Mouse (Mus musculus) stomach, embryonic 16.5 days (tissue): Measurements from ENCODE around the gene Capn3. TPM values are rescaled to one million over a fixed set of nuclear protein-coding genes. Genes with fewer than 3 reads are reported as not detected.

Source experiments
- ATAC-seq: fragments of 200-750 bp; cut with Nextera tagmentation; 2 replicates; pipeline ENCODE4 v1.8.0; 2017; ENCODE audit warnings: moderate number of reproducible peaks, moderate TSS enrichment; ENCODE audit not compliant: insufficient read depth, low FRiP score
- H3K27ac ChIP-seq: fragments of 300-500 bp; sonication (generic); 2 replicates; pipeline ENCODE4 v1.5.1; 2014; ENCODE audit warnings: low read length
- H3K27me3 ChIP-seq: fragments of 300-500 bp; sonication (generic); 2 replicates; pipeline ENCODE4 v1.6.1; 2014; ENCODE audit warnings: low read length, control low read depth, mixed read lengths; ENCODE audit not compliant: control insufficient read depth, insufficient read depth
- H3K36me3 ChIP-seq: fragments of 300-500 bp; sonication (generic); 2 replicates; pipeline ENCODE4 v1.6.1; 2014; ENCODE audit warnings: low read length; ENCODE audit not compliant: control insufficient read depth, insufficient read depth
- H3K4me1 ChIP-seq: fragments of 300-500 bp; sonication (generic); 2 replicates; pipeline ENCODE4 v1.6.1; 2014; ENCODE audit warnings: low read length, control low read depth, mixed read lengths; ENCODE audit not compliant: control insufficient read depth, insufficient read depth
- H3K4me2 ChIP-seq: fragments of 300-500 bp; sonication (generic); 2 replicates; pipeline ENCODE4 v1.6.1; 2014; ENCODE audit warnings: low read depth, low read length, mixed read lengths
- H3K4me3 ChIP-seq: fragments of 300-500 bp; sonication (generic); replicated peaks from 2 replicates; pipeline ENCODE4 v1.5.1; 2014; ENCODE audit warnings: mild to moderate bottlenecking, low read length
- H3K9ac ChIP-seq: fragments of 300-500 bp; sonication (generic); 2 replicates; pipeline ENCODE4 v1.6.1; 2014; ENCODE audit warnings: low read length
- H3K9me3 ChIP-seq: fragments of 300-500 bp; sonication (generic); replicated peaks from 2 replicates; pipeline ENCODE4 v1.6.1; 2016; ENCODE audit warnings: low read length, control low read depth; ENCODE audit not compliant: control insufficient read depth
- WGBS: fragments of 180-500 bp; shearing (Covaris S2); extraction: QIAGEN DNeasy Blood & Tissue Kit; methylation state at CpG from one replicate; pipeline ENCODE4 v1.1.7; 2014; 5-methylcytosine and 5-hydroxymethylcytosine counted together
- polyA plus RNA-seq: library from polyadenylated mRNA; unstranded; fragments of >200 nt; fragmentation: Nextera tagmentation; extraction: Ambion mirVana; gene quantifications from 2 replicates; pipeline ENCODE4 v1.2.1, GENCODE M21; 2015

Gene Capn3
- polyA plus RNA-seq: 0.92 and 1.3 TPM in 2 replicates

DNA sequence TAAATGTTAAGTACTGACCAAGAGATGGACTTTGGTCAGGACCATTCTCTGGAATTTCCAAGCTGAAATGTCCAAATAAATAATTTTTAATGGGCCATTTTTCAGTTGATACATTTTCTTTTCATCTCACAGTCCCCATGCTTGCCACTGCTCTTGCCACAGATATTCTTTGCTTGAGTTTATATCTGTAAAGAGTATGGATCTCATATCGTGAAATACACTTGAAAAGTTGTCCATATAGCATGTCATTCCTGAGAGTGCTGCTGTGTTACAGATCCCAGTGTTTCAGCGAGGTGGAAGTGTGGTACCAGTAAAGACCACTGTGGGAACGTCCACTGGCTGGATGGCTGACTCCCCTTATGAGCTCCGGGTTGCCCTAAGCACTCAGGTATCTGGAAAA, at the start of gene Capn3:
Capn3 (plus strand) TSS at position 301 of the 400 bp plus-strand sequence.
- 70% methylated on average over 4 of the region's 4 CpGs for WGBS

DNA sequence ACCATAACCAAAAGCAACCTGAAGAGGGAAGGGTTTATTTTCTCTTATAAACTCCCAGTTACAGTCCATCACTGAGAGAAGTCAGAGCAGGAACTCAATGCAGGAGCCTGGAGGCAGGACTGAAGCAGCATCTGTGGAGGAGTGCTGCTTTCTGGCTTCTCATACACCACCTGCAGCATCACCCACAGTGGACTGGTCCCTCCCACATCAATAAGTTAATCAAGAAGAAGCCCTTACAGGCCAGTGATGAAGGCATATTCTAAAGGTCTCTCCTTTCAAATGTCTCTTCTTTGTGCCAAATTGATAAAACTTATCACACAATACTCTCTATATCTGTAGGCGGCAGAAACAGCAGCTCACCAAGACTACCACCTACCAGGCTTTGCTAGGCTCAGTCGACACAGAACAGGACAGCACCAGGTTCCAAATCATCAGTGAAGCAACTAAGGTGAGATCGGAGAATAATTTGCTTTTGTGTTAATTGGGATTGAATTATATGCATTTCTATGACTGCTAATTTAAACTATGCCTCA, 44.7 kb upstream of the Capn3 start:
- Histone ChIP-seq H3K9ac (no peak overlapping the region), H3K9me3 (no peaks in the 10 kb centered on the region), H3K27ac (no peak overlapping the region), H3K4me3 (no peak overlapping the region), H3K27me3 (no peaks in the 10 kb centered on the region), H3K36me3 (no peaks in the 10 kb centered on the region), H3K4me1 (no peaks in the 10 kb centered on the region), H3K4me2 (no peak overlapping the region)
- WGBS: 95% methylated on average over 3 of the region's 3 CpGs
- ATAC-seq: no peak

More for the DNA sequence above, at the start of gene Capn3:
- no peaks in the 10 kb centered on the region for H3K27me3 ChIP-seq
- no peak within 1 kb of the TSS for H3K4me3 ChIP-seq
- H3K4me2 ChIP-seq: no peak within 1 kb of the TSS
- no peak within 1 kb of the TSS for H3K9ac ChIP-seq
- H3K4me1 ChIP-seq: no peaks in the 10 kb centered on the region
- no peak for ATAC-seq
- no peak within 1 kb of the TSS for H3K27ac ChIP-seq
- H3K36me3 ChIP-seq: no peaks in the 10 kb centered on the region
- no peaks in the 10 kb centered on the region for H3K9me3 ChIP-seq

DNA sequence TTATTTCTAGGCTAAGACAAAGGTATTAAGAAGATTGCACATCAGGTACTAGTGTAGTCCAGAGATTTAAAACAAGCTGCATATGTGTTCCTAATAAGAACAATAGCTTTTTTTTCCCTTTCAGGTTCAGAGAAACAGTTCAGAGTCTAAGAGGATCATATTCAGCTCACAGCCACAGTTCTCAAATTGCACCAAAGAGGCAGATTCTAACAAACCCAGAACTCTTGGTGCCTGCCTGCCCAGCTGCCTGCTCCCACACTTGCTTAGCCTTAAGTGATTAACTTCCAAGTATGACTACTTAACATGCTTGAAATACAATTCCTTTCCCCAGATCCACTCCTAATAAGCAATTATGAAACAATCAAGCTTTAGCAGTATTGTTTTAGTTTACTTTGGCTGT, 41.7 kb upstream of the Capn3 start:
- Histone ChIP-seq H3K4me1 (no peaks in the 10 kb centered on the region), H3K4me2 (no peak overlapping the region), H3K9me3 (no peaks in the 10 kb centered on the region), H3K9ac (no peak overlapping the region), H3K4me3 (no peak overlapping the region), H3K36me3 (no peaks in the 10 kb centered on the region), H3K27me3 (no peaks in the 10 kb centered on the region), H3K27ac (no peak overlapping the region)
- ATAC-seq: no peak

DNA sequence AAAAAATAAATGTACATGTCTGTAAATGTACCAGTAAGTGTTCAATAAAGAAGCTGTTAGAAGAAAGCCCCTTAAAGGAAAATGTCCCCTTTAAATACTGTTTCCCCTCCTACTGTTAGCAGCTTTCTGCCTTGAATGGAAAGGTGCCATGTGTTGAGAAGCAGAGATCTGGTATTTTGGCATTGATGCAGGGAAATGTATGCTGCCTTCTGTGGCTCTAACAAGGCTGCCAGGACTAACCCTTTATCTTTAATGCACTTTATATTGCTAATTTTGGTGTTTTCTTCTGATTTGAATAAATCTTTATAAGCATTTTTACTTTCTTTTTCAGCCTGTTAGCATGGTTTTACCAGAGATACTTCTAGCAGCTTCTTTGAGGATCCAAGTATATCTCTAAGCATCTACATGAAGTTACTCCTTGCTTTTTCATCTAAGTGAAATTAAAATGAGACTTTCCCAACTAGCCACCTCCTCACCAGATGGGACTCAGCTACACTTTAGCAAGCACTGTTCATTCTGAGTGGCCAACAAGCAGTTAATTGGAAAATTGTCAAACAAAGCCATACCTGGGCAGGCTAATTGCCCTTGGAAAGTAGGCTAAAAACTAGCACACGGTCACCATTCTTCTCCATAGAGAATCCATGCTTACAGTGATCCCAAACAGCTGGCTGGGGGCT, 40.9 kb upstream of the Capn3 start:
- Histone ChIP-seq H3K9ac (no peak overlapping the region), H3K4me2 (no peak overlapping the region), H3K27ac (no peak overlapping the region), H3K4me3 (no peak overlapping the region), H3K9me3 (no peaks in the 10 kb centered on the region), H3K27me3 (no peaks in the 10 kb centered on the region), H3K36me3 (no peaks in the 10 kb centered on the region), H3K4me1 (no peaks in the 10 kb centered on the region)
- WGBS: 48% methylated on average over 1 of the region's 1 CpGs
- no peak for ATAC-seq

GRCm38 (mm10) chr2:120424386-120424785, 31.4 kb upstream of the Capn3 start:
- Histone ChIP-seq H3K9me3 (no peaks in the 10 kb centered on the region), H3K27me3 (no peaks in the 10 kb centered on the region), H3K36me3 (no peaks in the 10 kb centered on the region), H3K4me1 (no peaks in the 10 kb centered on the region), H3K4me2 (no peak overlapping the region), H3K27ac (no peak overlapping the region), H3K9ac (no peak overlapping the region), H3K4me3 (no peak overlapping the region)
- ATAC-seq: no peak
- 82% methylated on average over 5 of the region's 5 CpGs for WGBS

GRCm38 (mm10) chr2:120444486-120444885, 11.3 kb upstream of the Capn3 start:
- H3K4me3 ChIP-seq: no peak overlapping the region
- H3K9ac ChIP-seq: no peak overlapping the region
- H3K36me3 ChIP-seq: no peaks in the 10 kb centered on the region
- no peak overlapping the region for H3K4me2 ChIP-seq
- H3K27me3 ChIP-seq: no peaks in the 10 kb centered on the region
- H3K4me1 ChIP-seq: no peaks in the 10 kb centered on the region
- no peaks in the 10 kb centered on the region for H3K9me3 ChIP-seq
- WGBS: 94% methylated on average over 1 of the region's 1 CpGs
- no peak for ATAC-seq
- no peak overlapping the region for H3K27ac ChIP-seq

- 58% methylated on average over 10 of the region's 10 CpGs for WGBS
- ATAC-seq: peak; percentile 58; the same call in 1 of the 2 replicates
- Histone ChIP-seq H3K9ac (no peak overlapping the region), H3K4me1 (no peaks in the 10 kb centered on the region), H3K9me3 (no peaks in the 10 kb centered on the region), H3K27me3 (no peaks in the 10 kb centered on the region), H3K4me2 (no peak overlapping the region), H3K27ac (no peak overlapping the region), H3K36me3 (no peaks in the 10 kb centered on the region), H3K4me3 (no peak overlapping the region)
These were observed 9.4 kb upstream of the Capn3 start for GRCm38 (mm10) chr2:120446373-120446772.

DNA sequence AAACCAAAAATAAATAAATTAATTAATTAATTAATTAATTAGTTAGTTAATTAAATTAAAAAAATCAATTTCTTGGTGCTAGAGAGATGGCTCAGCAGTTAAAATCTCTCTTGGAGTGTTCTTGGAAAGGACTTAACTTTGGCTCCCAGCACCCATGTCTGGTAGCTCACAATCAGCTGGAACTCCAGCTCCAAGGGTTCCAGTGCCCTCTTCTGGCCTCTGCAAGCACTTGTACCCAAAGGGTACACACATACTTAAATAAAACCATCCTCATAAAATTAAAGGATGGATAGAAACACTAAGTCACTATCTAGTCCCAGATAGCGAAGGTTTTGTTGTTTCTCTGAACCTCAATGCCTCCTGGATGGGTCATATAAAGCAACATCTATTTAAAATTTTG, 8.5 kb upstream of the Capn3 start:
- Histone ChIP-seq H3K36me3 (no peaks in the 10 kb centered on the region), H3K4me3 (no peak overlapping the region), H3K4me2 (no peak overlapping the region), H3K9me3 (no peaks in the 10 kb centered on the region), H3K4me1 (no peaks in the 10 kb centered on the region), H3K27me3 (no peaks in the 10 kb centered on the region), H3K9ac (no peak overlapping the region), H3K27ac (no peak overlapping the region)
- no peak for ATAC-seq
- 91% methylated on average over 1 of the region's 1 CpGs for WGBS

- Histone ChIP-seq H3K4me2 (no peak overlapping the region), H3K27ac (no peak overlapping the region), H3K9ac (no peak overlapping the region), H3K4me1 (no peaks in the 10 kb centered on the region), H3K4me3 (no peak overlapping the region), H3K36me3 (no peaks in the 10 kb centered on the region), H3K27me3 (no peaks in the 10 kb centered on the region), H3K9me3 (no peaks in the 10 kb centered on the region)
- no peak for ATAC-seq
- 69% methylated on average over 6 of the region's 6 CpGs for WGBS
These were observed 5.1 kb upstream of the Capn3 start for GRCm38 (mm10) chr2:120450724-120451123.
